Mouse (Mus musculus) myocyte (in vitro differentiated cells): Measurements from ENCODE around the gene Gm20388.

Source experiments
- CEBPB ChIP-seq: IDR thresholded peaks from 2 replicates; pipeline ENCODE4 v1.6.1; 2011; ENCODE audit warnings: mild to moderate bottlenecking, moderate library complexity; ENCODE audit not compliant: poor library complexity, insufficient read depth, severe bottlenecking
- E2F4 ChIP-seq: IDR thresholded peaks from one replicate; pipeline ENCODE4 v1.6.1; 2011; ENCODE audit warnings: mild to moderate bottlenecking, control low read depth, moderate library complexity; ENCODE audit not compliant: insufficient read depth
- MAX ChIP-seq: IDR thresholded peaks from one replicate; pipeline ENCODE4 v1.6.1; 2011; ENCODE audit warnings: low read depth, mild to moderate bottlenecking, control low read depth
- MYOG ChIP-seq, 3 experiments: IDR thresholded peaks; one replicate each; pipeline ENCODE4 v1.6.1; 2011; ENCODE audit warnings: control low read depth in 2 of 3, low read depth in 2 of 3, mild to moderate bottlenecking in 2 of 3; ENCODE audit not compliant: insufficient read length in 2 of 3, control insufficient read depth in 1 of 3, insufficient read depth in 1 of 3
- POLR2A ChIP-seq: IDR thresholded peaks from one replicate; pipeline ENCODE4 v1.6.1; 2011; ENCODE audit warnings: low read depth, mild to moderate bottlenecking, control low read depth, moderate library complexity; ENCODE audit not compliant: insufficient read length
- REST ChIP-seq: IDR thresholded peaks from one replicate; pipeline ENCODE4 v1.6.1; 2011; ENCODE audit warnings: mild to moderate bottlenecking, control low read depth, moderate library complexity; ENCODE audit not compliant: insufficient read depth, insufficient read length
- TCF12 ChIP-seq: IDR thresholded peaks from one replicate; pipeline ENCODE4 v1.6.1; 2011; ENCODE audit warnings: mild to moderate bottlenecking, control low read depth; ENCODE audit not compliant: poor library complexity, insufficient read depth, severe bottlenecking
- USF1 ChIP-seq: IDR thresholded peaks from one replicate; pipeline ENCODE4 v1.6.1; 2011; ENCODE audit warnings: low read depth, mild to moderate bottlenecking, control low read depth, moderate library complexity

GRCm38 (mm10) chr8:123248596-123248995, 3338.0 kb downstream of the Gm20388 start:
- TF ChIP-seq TCF12: no peak
- TF ChIP-seq MYOG (IDR thresholded peaks at IDR 0.05; ENCODE audit: control insufficient read depth in 1 of 3, insufficient read depth in 1 of 3, insufficient read length in 2 of 3, low read depth in 2 of 3): no peak
- TF ChIP-seq MAX: no peak
- TF ChIP-seq CEBPB: no peak
- no peak for TF ChIP-seq REST
- no peak for TF ChIP-seq POLR2A
- no peak for TF ChIP-seq USF1
- TF ChIP-seq E2F4: no peak
